Mouse (Mus musculus) heart, embryonic 15.5 days (tissue): Measurements from ENCODE around the gene Srrm3. TPM values are rescaled to one million over a fixed set of nuclear protein-coding genes. Genes with fewer than 3 reads are reported as not detected.

ENCODE experiments used
- ATAC-seq: fragments of 200-750 bp; cut with Nextera tagmentation; replicated peaks from 2 replicates; pipeline ENCODE4 v1.8.0; 2017; ENCODE audit warnings: low read depth, moderate TSS enrichment; ENCODE audit not compliant: insufficient number of reproducible peaks, insufficient read depth, low FRiP score
- H3K27ac ChIP-seq: fragments of 300-500 bp; sonication (generic); 2 replicates; pipeline ENCODE4 v1.5.1; 2015; ENCODE audit warnings: mild to moderate bottlenecking, inconsistent platforms
- H3K27me3 ChIP-seq: fragments of 300-500 bp; sonication (generic); 2 replicates; pipeline ENCODE4 v1.6.1; 2015; ENCODE audit warnings: inconsistent platforms
- H3K36me3 ChIP-seq: fragments of 300-500 bp; sonication (generic); 2 replicates; pipeline ENCODE4 v1.6.1; 2015; ENCODE audit warnings: mild to moderate bottlenecking, inconsistent platforms
- H3K4me1 ChIP-seq: fragments of 300-500 bp; sonication (generic); replicated peaks from 2 replicates; pipeline ENCODE4 v1.6.1; 2015; ENCODE audit warnings: inconsistent platforms
- H3K4me2 ChIP-seq: fragments of 300-500 bp; sonication (generic); 2 replicates; pipeline ENCODE4 v1.6.1; 2015; ENCODE audit warnings: inconsistent platforms, mild to moderate bottlenecking, moderate library complexity
- H3K4me3 ChIP-seq: fragments of 300-500 bp; sonication (generic); 2 replicates; pipeline ENCODE4 v1.5.1; 2015; ENCODE audit warnings: mild to moderate bottlenecking, inconsistent platforms
- H3K9ac ChIP-seq: fragments of 300-500 bp; sonication (generic); 2 replicates; pipeline ENCODE4 v1.6.1; 2015; ENCODE audit warnings: mild to moderate bottlenecking, inconsistent platforms
- H3K9me3 ChIP-seq: fragments of 300-500 bp; sonication (generic); replicated peaks from 2 replicates; pipeline ENCODE4 v1.6.1; 2016; ENCODE audit warnings: inconsistent platforms
- whole genome bisulfite sequencing: fragments of 180-500 bp; shearing (Covaris S2); methylation state at CpG from one replicate; pipeline ENCODE4 v1.1.7; 2015; ENCODE audit warnings: mixed read lengths; 5-methylcytosine and 5-hydroxymethylcytosine counted together
- polyA plus RNA-seq: library from polyadenylated mRNA; unstranded; fragments of >200 nt; fragmentation: Nextera tagmentation; extraction: Ambion mirVana; gene quantifications from 2 replicates; pipeline ENCODE4 v1.2.1, GENCODE M21; 2015

Gene Srrm3
- polyA plus RNA-seq = 0.18 and 0.33 TPM in 2 replicates

DNA sequence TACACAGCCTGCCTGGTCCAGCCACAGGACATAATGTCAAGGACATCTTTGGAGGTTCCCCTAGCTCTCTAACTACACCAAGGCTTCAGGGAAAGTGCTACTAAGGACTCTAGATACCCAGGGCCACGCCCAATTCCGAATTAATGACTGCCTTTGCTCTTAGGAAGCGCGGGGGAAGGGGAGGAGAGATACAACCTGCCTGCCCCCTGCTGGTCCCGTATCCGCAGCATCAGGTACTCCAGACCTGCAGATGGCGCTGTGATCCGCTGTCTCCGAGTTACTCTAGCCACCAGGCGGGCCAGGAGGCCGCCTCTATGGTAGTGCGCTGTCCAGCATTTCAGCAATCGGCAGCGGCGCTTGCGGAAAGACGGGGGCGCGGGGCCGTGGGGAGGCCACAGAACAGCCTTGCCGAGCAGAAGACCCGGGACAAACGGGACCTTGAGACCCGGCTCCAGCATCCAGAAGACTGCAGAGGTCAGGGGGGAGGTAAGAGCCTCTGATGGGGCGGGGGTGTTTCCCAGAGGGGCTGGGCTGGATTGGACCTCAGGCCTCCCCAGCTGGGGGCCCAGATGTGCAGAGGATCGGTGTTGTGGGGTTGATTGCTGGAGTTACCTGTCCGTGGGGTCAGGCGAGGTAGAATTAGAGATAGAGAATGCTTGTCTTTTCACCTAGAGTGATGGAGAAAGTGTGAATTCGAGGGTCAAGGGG, at the start of gene Srrm3:
TSS of gene Srrm3 (plus strand) at position 336 of the 708 bp plus-strand sequence.
- Histone ChIP-seq H3K9me3 (no peaks in the 10 kb centered on the region), H3K4me2 (no peak within 1 kb of the TSS), H3K4me1 (peaks cover 2% of the 10 kb centered on the region; the same call in 1 of the 2 replicates), H3K9ac (no peak within 1 kb of the TSS), H3K27ac (no peak within 1 kb of the TSS), H3K4me3 (no peak within 1 kb of the TSS), H3K36me3 (no peaks in the 10 kb centered on the region), H3K27me3 (0 out of 2 replicates have a peak, but pooled peaks cover 6% of the 10 kb centered on the region)
- WGBS = 4% methylated on average over 29 of the region's 29 CpGs
- no peak; the same call in 1 of the 2 replicates for ATAC-seq

DNA sequence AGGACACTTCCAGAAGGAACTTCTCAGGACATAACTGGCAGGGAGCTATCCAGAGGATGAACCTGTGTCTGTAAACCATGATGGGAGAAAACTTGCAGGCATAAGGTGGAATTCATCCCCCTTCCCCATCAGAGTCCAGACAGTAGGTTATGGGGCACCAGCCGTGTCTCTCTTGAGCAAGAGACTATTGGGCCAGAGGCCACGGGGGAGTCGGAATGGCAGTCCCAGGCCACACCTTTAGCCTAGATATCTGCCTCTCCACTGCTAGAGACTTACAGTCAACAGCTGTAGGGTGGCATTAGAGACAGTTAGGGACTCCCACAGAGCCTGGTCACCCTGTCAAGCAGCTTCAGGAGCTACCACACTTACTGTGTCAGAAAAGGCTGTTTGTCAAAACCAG, 44.8 kb upstream of the Srrm3 start:
- no peak for ATAC-seq
- Histone ChIP-seq H3K27me3 (0 out of 2 replicates have a peak, but pooled peaks cover 7% of the 10 kb centered on the region), H3K4me1 (no peaks in the 10 kb centered on the region), H3K9ac (no peak overlapping the region), H3K36me3 (no peaks in the 10 kb centered on the region), H3K4me2 (no peak overlapping the region), H3K9me3 (no peaks in the 10 kb centered on the region), H3K27ac (no peak overlapping the region), H3K4me3 (no peak overlapping the region)
- WGBS = 65% methylated on average over 3 of the region's 3 CpGs

GRCm38 (mm10) chr5:135763526-135763925, 43.2 kb upstream of the Srrm3 start:
- no peak overlapping the region for H3K9ac ChIP-seq
- H3K27me3 ChIP-seq = 0 out of 2 replicates have a peak, but pooled peaks cover 7% of the 10 kb centered on the region
- no peak overlapping the region for H3K4me3 ChIP-seq
- no peak overlapping the region for H3K27ac ChIP-seq
- no peaks in the 10 kb centered on the region for H3K4me1 ChIP-seq
- WGBS = 2% methylated on average over 7 of the region's 7 CpGs
- no peak overlapping the region for H3K4me2 ChIP-seq
- H3K9me3 ChIP-seq = no peaks in the 10 kb centered on the region
- H3K36me3 ChIP-seq = no peaks in the 10 kb centered on the region
- ATAC-seq = no peak

- no peak overlapping the region for H3K27ac ChIP-seq
- 0 out of 2 replicates have a peak, but pooled peaks cover 7% of the 10 kb centered on the region for H3K27me3 ChIP-seq
- no peak overlapping the region for H3K4me3 ChIP-seq
- H3K9me3 ChIP-seq = no peaks in the 10 kb centered on the region
- no peak for ATAC-seq
- H3K36me3 ChIP-seq = no peaks in the 10 kb centered on the region
- WGBS = 51% methylated on average over 3 of the region's 3 CpGs
- H3K4me1 ChIP-seq = no peaks in the 10 kb centered on the region
- no peak overlapping the region for H3K9ac ChIP-seq
- no peak overlapping the region for H3K4me2 ChIP-seq
Measured at GRCm38 (mm10) chr5:135764971-135765370, 41.7 kb upstream of the Srrm3 start.

DNA sequence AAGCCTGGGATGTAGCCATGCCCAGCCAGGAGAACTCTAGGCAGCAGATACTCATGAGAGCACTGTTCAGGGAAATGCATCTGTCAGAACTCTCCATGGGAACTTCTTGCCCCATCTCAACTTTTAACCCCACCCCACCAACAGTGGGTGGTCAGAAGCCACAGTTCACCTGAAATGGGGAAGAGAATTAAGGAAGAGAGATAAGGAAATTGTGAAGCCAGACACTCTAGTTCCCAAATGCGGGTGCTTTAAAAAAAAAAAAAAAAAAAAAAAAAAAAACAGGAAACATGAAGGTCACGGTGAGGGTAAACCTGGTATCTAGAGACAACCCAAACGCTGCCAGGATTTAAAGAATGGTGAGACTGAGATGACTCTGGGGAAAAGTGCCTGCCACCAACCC, 34.2 kb upstream of the Srrm3 start:
- Histone ChIP-seq H3K4me1 (peaks cover 3% of the 10 kb centered on the region), H3K27me3 (no peaks in the 10 kb centered on the region), H3K9me3 (no peaks in the 10 kb centered on the region), H3K27ac (no peak overlapping the region), H3K4me2 (no peak overlapping the region), H3K9ac (no peak overlapping the region), H3K36me3 (no peaks in the 10 kb centered on the region), H3K4me3 (no peak overlapping the region)
- 41% methylated on average over 3 of the region's 3 CpGs for WGBS
- no peak for ATAC-seq

GRCm38 (mm10) chr5:135776546-135776945, 30.1 kb upstream of the Srrm3 start:
- Histone ChIP-seq H3K36me3 (no peaks in the 10 kb centered on the region; the same call in 1 of the 2 replicates), H3K4me3 (no peak overlapping the region), H3K9me3 (no peaks in the 10 kb centered on the region), H3K27me3 (no peaks in the 10 kb centered on the region), H3K27ac (no peak overlapping the region), H3K9ac (no peak overlapping the region), H3K4me1 (peaks cover 23% of the 10 kb centered on the region), H3K4me2 (no peak overlapping the region)
- 86% methylated on average over 4 of the region's 4 CpGs for WGBS
- no peak for ATAC-seq

DNA sequence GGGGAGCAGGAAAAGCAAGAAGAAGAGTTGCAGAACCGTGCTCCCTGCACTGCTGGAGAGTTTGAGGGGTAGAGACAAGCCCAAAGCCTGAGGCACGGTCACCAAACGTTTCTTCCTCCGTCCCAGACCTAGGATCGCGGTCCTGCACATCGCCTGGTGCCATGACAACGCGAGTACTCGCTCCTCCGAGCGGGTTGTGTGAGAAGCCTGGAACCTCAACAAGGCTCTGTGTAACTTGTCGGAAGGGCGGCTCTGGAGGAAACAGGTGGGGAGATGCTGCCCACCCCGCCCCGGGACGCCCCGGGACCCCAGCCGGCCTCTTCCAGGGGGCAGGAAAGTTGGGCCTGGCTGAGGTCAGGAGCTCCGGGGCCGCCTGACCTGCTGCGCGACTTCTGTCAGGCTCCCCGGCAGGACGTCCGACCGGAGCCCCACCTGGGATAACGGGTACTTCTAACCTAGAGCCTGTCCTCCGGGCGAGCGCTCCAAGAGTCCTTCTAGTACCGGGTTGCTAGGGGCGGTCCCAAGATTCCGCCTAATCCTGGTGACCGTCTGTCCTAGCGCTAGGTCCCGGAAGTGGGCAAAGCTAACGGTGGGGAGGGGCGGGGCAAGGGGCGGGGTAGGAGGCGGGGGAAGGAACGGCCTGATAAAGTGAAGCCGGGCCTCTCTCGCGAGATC, 28.8 kb upstream of the Srrm3 start, which contains the start of gene Styxl1:
TSS of gene Styxl1 (minus strand) at position 590 of the 675 bp plus-strand sequence.
- H3K36me3 ChIP-seq = peaks cover 9% of the 10 kb centered on the region; the same call in 1 of the 2 replicates
- no peaks in the 10 kb centered on the region for H3K9me3 ChIP-seq
- H3K4me3 ChIP-seq = peak within 1 kb of the TSS; percentile 89
- H3K27me3 ChIP-seq = no peaks in the 10 kb centered on the region
- H3K4me2 ChIP-seq = peak within 1 kb of the TSS; percentile 81
- 1% methylated on average over 44 of the region's 45 CpGs for WGBS
- peaks cover 35% of the 10 kb centered on the region for H3K4me1 ChIP-seq
- peak; percentile 7 for ATAC-seq
- peak within 1 kb of the TSS; percentile 96 for H3K27ac ChIP-seq
- H3K9ac ChIP-seq = peak within 1 kb of the TSS; percentile 85

DNA sequence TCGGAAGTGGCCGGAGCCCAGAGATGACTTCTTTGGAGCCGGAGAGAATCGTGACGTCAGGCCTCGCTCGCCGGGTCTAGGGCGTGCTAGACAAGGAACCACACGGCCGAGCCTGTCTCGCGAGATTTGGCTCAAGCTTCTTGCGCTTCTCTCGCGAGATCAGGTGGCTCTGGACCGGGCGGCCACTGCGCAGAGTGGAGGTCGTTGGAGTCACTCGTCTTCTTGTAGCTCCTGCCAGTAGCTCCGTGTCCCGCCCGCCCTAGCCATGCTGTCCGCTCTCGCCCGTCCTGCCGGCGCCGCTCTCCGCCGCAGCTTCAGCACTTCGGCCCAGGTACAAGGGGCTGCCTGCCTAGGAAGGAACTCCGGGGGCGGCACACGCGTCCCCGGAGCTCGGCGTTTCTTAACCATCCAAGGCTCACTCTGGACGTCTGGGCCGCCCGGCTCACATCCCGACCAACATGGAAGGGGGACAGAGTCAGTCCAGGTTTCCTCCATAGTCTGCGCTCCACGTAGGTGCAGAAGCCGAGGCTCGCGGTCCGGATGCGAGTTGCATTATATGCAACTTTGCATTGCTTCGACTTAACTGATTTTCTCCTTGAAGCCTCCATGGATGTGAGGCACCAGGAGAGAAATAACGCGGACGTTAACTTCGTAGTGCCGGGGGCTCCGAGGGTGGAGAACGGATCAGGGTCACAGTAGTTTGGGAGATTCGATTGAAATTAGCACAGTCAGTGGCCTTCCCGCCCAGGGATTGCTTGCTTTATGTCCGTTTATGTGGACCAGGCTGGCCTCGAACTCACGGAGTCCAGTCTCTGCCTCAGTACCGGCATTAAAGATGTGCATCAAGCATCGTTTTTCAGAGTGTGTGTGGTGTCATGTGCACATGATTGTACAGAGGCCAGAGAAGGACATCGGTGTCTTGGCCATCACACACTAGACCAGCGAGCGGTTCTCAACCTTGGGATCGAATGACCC, 27.9 kb upstream of the Srrm3 start, which contains the start of gene Mdh2:
TSS of gene Mdh2 (plus strand) at position 10 of the 975 bp plus-strand sequence.
- Histone ChIP-seq H3K9me3 (no peaks in the 10 kb centered on the region), H3K27ac (peak within 1 kb of the TSS; percentile 96), H3K4me3 (peak within 1 kb of the TSS; percentile 89), H3K36me3 (peaks cover 18% of the 10 kb centered on the region), H3K9ac (peak within 1 kb of the TSS; percentile 85), H3K4me2 (peak within 1 kb of the TSS; percentile 81), H3K4me1 (peaks cover 35% of the 10 kb centered on the region), H3K27me3 (no peaks in the 10 kb centered on the region)
- WGBS = under 1% methylated on average over 70 of the region's 70 CpGs
- peak; percentile 96 for ATAC-seq

GRCm38 (mm10) chr5:135780331-135780730, 26.4 kb upstream of the Srrm3 start:
- no peak for ATAC-seq
- no peak overlapping the region for H3K27ac ChIP-seq
- H3K4me2 ChIP-seq = peak overlapping the region; percentile 66
- no peaks in the 10 kb centered on the region for H3K9me3 ChIP-seq
- WGBS = 61% methylated on average over 8 of the region's 8 CpGs
- peak overlapping the region; percentile 89 for H3K4me3 ChIP-seq
- H3K36me3 ChIP-seq = peaks cover 33% of the 10 kb centered on the region
- H3K9ac ChIP-seq = no peak overlapping the region
- H3K27me3 ChIP-seq = no peaks in the 10 kb centered on the region
- H3K4me1 ChIP-seq = peaks cover 35% of the 10 kb centered on the region

- no peak overlapping the region for H3K4me2 ChIP-seq
- 73% methylated on average over 4 of the region's 4 CpGs for WGBS
- ATAC-seq = no peak
- H3K9me3 ChIP-seq = no peaks in the 10 kb centered on the region
- no peak overlapping the region for H3K4me3 ChIP-seq
- H3K27me3 ChIP-seq = no peaks in the 10 kb centered on the region
- peaks cover 28% of the 10 kb centered on the region for H3K4me1 ChIP-seq
- peaks cover 59% of the 10 kb centered on the region for H3K36me3 ChIP-seq
- H3K9ac ChIP-seq = no peak overlapping the region
- H3K27ac ChIP-seq = no peak overlapping the region
Measured at GRCm38 (mm10) chr5:135782901-135783300, 23.8 kb upstream of the Srrm3 start.
